Mouse (Mus musculus) kidney, adult 2 months (tissue): ENCODE measurements around the gene Bcas3. TPM values are rescaled to one million over a fixed set of nuclear protein-coding genes. Genes with fewer than 3 reads are reported as not detected.

Experiments used
- DNase-seq: peaks from one replicate; pipeline ENCODE4 v3.0.0; 2021
- H3K27ac ChIP-seq: fragments of 200-500 bp; 2 replicates; pipeline ENCODE4 v1.5.1; 2012; ENCODE audit warnings: low read depth, low read length, control low read depth, inconsistent platforms; ENCODE audit not compliant: insufficient read depth
- H3K27me3 ChIP-seq: fragments of 200-500 bp; replicated peaks from 2 replicates; pipeline ENCODE4 v1.6.1; 2012; ENCODE audit warnings: mild to moderate bottlenecking, moderate library complexity, low read length, inconsistent platforms; ENCODE audit not compliant: control insufficient read depth, insufficient read depth
- H3K36me3 ChIP-seq: fragments of 200-500 bp; 2 replicates; pipeline ENCODE4 v1.6.1; 2012; ENCODE audit warnings: mild to moderate bottlenecking, moderate library complexity, low read length, inconsistent platforms; ENCODE audit not compliant: control insufficient read depth, insufficient read depth
- H3K4me1 ChIP-seq: fragments of 200-500 bp; 2 replicates; pipeline ENCODE4 v1.6.1; 2011; ENCODE audit warnings: low read length; ENCODE audit not compliant: control insufficient read depth, insufficient read depth
- H3K4me3 ChIP-seq: fragments of 200-500 bp; 2 replicates; pipeline ENCODE4 v1.5.1; 2011; ENCODE audit warnings: mild to moderate bottlenecking, low read depth, low read length, control low read depth; ENCODE audit not compliant: insufficient read depth
- CTCF ChIP-seq: fragments of 200-500 bp; conservative IDR thresholded peaks from 2 replicates; pipeline ENCODE4 v1.5.1; 2011; ENCODE audit warnings: low read depth, mild to moderate bottlenecking, control low read depth, low read length, moderate library complexity, mixed read lengths; ENCODE audit not compliant: insufficient read depth, insufficient read length
- POLR2A ChIP-seq: fragments of 200-500 bp; IDR thresholded peaks from one replicate; pipeline ENCODE4 v1.6.1; 2011; ENCODE audit warnings: low read depth, low read length, control low read depth
- WGBS: fragments of 180-500 bp; shearing (Covaris S2); methylation state at CpG from one replicate; pipeline ENCODE4 v1.1.7; 2018; 5-methylcytosine and 5-hydroxymethylcytosine counted together
- polyA plus RNA-seq: library from polyadenylated mRNA; depleted of rRNA; stranded (reverse); fragments of >200 nt; gene quantifications from 2 replicates; pipeline ENCODE4 v1.2.3, GENCODE M21; 2012

The Bcas3 gene
- polyA plus RNA-seq, 1 experiment: 47.3 TPM

GRCm38 (mm10) chr11:85791212-85791611 lies 438.2 kb downstream of the Bcas3 start:
- H3K4me1 ChIP-seq: peaks cover 12% of the 10 kb centered on the region; the same call in 1 of the 2 replicates
- no peak overlapping the region for H3K4me3 ChIP-seq
- no peaks in the 10 kb centered on the region for H3K27me3 ChIP-seq
- H3K27ac ChIP-seq: peak overlapping the region; percentile 54; the same call in 1 of the 2 replicates
- DNase-seq: peak; percentile 36
- no peaks in the 10 kb centered on the region for H3K36me3 ChIP-seq
- WGBS: 70% methylated on average over 1 of the region's 1 CpGs
- no peak for TF ChIP-seq CTCF
- no peak for TF ChIP-seq POLR2A

GRCm38 (mm10) chr11:85792534-85793215 lies 439.7 kb downstream of the Bcas3 start:
- Histone ChIP-seq H3K27me3 (no peaks in the 10 kb centered on the region), H3K27ac (no peak overlapping the region; the same call in 1 of the 2 replicates), H3K4me1 (peaks cover 12% of the 10 kb centered on the region; the same call in 1 of the 2 replicates), H3K36me3 (no peaks in the 10 kb centered on the region), H3K4me3 (no peak overlapping the region)
- no peak for TF ChIP-seq POLR2A
- TF ChIP-seq CTCF: 0 out of 2 replicates have a peak, but pooled peaks have one; percentile 0
- DNase-seq: peak; percentile 36
- WGBS: 51% methylated on average over 12 of the region's 12 CpGs

GRCm38 (mm10) chr11:85799456-85799855 lies 446.5 kb downstream of the Bcas3 start:
- H3K27ac ChIP-seq: no peak overlapping the region
- no peaks in the 10 kb centered on the region for H3K27me3 ChIP-seq
- no peak for DNase-seq
- no peak for TF ChIP-seq CTCF
- TF ChIP-seq POLR2A: no peak
- no peaks in the 10 kb centered on the region for H3K36me3 ChIP-seq
- no peak overlapping the region for H3K4me3 ChIP-seq
- peaks cover 9% of the 10 kb centered on the region for H3K4me1 ChIP-seq
- 72% methylated on average over 4 of the region's 4 CpGs for WGBS

GRCm38 (mm10) chr11:85799856-85800255 lies 446.9 kb downstream of the Bcas3 start:
- Histone ChIP-seq H3K27me3 (no peaks in the 10 kb centered on the region), H3K4me1 (peaks cover 9% of the 10 kb centered on the region), H3K4me3 (no peak overlapping the region), H3K27ac (no peak overlapping the region), H3K36me3 (no peaks in the 10 kb centered on the region)
- no peak for DNase-seq
- 48% methylated on average over 19 of the region's 19 CpGs for WGBS
- TF ChIP-seq CTCF (no peak), POLR2A (no peak)

- H3K4me1 ChIP-seq: peaks cover 9% of the 10 kb centered on the region
- H3K27me3 ChIP-seq: no peaks in the 10 kb centered on the region
- no peaks in the 10 kb centered on the region for H3K36me3 ChIP-seq
- H3K4me3 ChIP-seq: no peak overlapping the region
- WGBS: 49% methylated on average over 11 of the region's 11 CpGs
- no peak for TF ChIP-seq POLR2A
- no peak for TF ChIP-seq CTCF
- no peak overlapping the region for H3K27ac ChIP-seq
- DNase-seq: peak; percentile 50
Observed at GRCm38 (mm10) chr11:85800380-85800779, 447.4 kb downstream of the Bcas3 start.

GRCm38 (mm10) chr11:85804048-85804447 lies 451.1 kb downstream of the Bcas3 start:
- WGBS: 87% methylated on average over 5 of the region's 5 CpGs
- TF ChIP-seq CTCF (no peak), POLR2A (no peak)

GRCm38 (mm10) chr11:85805779-85806178 lies 452.8 kb downstream of the Bcas3 start:
- DNase-seq: no peak
- WGBS: 95% methylated on average over 1 of the region's 1 CpGs
- Histone ChIP-seq H3K4me1 (peaks cover 5% of the 10 kb centered on the region; the same call in 1 of the 2 replicates), H3K36me3 (no peaks in the 10 kb centered on the region), H3K27me3 (no peaks in the 10 kb centered on the region), H3K4me3 (no peak overlapping the region), H3K27ac (no peak overlapping the region)
- no peak for TF ChIP-seq CTCF
- TF ChIP-seq POLR2A: no peak

More at GRCm38 (mm10) chr11:85804048-85804447, 451.1 kb downstream of the Bcas3 start:
- Histone ChIP-seq H3K4me1 (peaks cover 9% of the 10 kb centered on the region), H3K4me3 (no peak overlapping the region), H3K27ac (no peak overlapping the region), H3K27me3 (no peaks in the 10 kb centered on the region), H3K36me3 (no peaks in the 10 kb centered on the region)
- DNase-seq: no peak
